Mouse (Mus musculus) mouse embryonic stem cell (cell line): ENCODE measurements around the gene Rnpepl1.

ENCODE experiments used
- in situ Hi-C, 2 experiments: fragments of 300-500 bp; cut with MboI; formaldehyde crosslinking; loops; 1 replicate in 1 of 2; 3 replicates in 1 of 2; pipeline ENCODE4 v1.14.3; 2019 to 2020; ENCODE audit warnings: low sequenced_read_pairs in 2 of 2, low pct_unique_long_range_greater_than_20kb in 1 of 2, mixed read lengths in 1 of 2; ENCODE audit not compliant: unreplicated experiment in 1 of 2

Gene Rnpepl1

DNA sequence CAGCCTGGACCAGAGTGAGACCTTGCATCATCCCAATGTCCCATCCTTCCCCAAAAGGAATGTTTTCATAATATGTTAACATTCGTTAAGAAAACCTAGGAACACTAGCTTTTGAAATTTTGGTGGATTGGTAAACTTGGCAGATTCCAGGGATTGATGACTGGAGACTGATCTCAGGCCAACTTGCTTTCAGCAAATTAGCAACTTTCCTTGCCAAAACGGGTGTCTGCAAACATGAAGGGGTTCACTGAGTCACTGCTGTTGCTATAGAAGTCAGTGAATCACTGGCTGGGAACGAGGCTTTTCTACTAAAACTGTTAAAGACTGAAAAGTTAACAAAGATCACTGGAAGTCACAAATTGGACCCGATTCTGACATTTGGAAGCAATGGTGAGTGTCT lies 7.0 kb upstream of the Rnpepl1 start:
- in situ Hi-C loops: no loop called here

DNA sequence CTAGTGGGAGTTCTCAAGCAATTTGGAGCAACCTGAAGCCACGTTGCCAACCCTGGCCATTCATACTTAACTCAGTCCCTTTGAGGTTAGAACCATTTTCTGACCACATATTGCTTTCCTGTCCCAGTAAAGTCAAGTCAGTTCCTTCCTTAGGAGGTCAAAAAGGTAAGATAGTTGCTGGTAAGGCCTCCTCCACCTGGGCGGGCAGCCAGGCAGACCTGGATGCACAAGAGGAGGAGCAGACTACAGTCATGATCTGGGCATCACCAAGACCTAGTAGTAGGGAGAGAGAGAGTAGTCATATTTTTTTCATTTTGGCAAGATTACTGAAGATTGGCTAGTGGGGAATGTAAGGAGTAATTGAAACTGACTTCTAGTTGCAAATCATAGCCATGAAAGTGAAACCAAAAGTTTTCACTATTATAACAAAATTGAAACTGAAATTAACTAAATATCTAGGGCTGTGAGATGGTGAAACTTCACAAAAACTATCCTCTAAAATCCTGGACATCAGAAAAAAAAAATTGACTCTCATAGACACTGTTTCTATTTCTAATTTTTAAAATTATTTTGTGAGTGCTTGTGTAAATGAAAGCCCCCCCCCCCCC lies 4.8 kb upstream of the Rnpepl1 start:
- in situ Hi-C loops: no loop called here

DNA sequence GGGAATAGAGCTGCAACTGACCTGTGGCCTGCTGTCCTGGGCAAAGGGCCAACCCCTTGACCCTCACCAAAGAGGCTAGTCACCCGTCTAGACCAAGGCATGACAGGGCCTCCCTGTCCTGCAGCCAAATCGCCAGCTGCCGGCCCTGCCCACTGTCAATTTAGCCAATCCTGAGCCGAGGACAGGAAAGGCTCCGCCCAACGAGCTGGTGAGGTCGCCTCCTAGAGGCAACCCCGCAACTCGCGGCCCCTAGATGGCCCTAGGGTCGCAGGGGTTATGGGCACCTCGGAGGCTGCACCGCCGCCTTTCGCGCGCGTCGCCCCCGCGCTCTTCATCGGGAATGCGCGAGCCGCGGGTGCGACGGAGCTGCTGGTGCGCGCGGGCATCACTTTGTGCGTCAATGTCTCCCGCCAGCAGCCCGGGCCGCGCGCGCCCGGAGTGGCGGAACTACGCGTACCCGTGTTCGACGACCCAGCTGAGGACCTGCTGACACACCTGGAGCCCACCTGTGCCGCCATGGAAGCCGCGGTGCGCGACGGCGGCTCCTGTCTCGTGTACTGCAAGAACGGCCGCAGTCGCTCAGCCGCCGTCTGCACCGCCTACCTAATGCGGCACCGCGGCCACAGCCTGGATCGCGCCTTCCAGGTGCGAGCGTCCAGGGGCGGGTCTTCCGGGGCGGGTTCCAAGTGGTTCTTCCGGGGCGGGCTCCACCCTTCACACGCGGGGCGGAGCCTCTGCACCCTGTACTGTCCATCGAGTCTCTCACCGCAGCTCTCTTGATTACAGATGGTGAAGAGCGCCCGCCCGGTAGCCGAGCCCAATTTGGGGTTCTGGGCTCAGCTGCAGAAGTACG lies 3.6 kb upstream of the Rnpepl1 start, which contains the start of gene Dusp28:
TSS of gene Dusp28 (plus strand) at position 203 of the 853 bp plus-strand sequence.
- in situ Hi-C loops: no loop called here

DNA sequence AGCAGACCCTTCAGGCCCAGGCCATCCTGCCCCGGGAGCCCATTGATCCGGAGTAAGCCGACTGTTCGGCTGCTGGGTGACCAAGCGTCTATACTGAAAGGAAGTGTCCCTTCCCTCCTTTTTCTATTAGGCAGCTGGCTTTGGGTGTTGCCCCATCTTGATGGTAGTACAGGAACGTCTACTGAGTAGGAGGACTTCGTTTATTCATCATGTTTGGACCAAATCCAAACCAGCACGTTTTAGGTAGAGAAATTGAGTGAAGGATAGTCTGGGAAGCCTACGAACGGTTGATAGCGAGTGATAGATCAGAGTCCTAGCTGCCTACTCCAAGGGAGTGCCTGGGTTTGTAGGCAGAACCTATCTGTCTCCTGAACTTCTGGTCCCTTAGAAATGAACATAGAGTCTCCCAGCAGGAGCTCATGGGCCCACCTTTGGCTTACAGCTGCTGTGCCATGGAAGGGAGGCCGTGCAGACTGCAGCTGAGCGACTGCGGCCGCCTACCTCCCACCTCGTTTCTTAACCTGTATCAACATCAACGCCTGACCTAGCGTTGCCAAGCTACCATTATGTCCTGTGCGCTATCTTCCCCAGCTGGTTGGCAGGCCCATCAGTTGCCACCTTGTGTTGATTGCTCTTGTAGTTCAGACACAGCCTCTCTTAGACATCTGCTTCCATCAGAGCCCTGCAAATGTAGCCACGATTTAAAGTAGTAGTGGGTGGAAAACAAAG lies 2.8 kb upstream of the Rnpepl1 start:
- in situ Hi-C loops: no loop called here

DNA sequence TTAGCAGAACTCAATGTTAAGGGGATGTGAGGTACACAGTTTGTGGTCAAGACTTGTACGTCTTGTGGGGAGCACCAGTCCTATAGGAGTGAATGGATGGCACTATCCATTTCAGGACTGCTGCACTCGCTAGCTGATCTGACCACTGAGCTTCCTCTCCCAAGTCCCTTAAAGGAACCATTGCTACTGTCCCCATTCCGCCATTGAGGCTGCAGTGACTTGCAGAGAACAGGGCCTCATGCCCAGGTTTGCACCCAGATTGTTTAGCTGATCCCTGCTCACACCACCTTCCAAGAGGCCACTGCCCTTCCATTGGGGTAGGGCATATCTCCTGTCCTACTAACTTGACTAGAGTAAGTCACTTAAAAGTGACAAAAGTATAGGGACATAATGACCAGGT lies 1.9 kb upstream of the Rnpepl1 start:
- in situ Hi-C loops: no loop called here

DNA sequence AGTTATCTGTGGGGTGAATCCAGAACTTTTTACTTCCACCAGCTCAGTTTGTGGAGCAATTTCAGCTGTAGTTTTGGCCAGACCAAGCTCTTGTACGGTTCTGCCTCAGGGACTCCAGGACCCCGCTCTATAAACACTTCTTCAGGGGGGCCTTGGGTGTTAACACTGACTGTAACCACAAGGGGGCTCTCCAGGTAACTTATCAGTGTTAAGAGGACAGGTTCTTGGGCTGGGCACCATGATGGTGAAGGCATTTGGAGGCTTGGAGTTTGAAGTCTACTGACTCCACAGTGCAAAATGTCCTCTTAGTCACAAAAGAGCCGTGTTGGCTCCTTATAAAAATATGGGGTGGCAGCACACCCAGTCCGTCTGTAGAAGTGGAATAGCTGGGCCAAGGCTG lies 1.5 kb upstream of the Rnpepl1 start:
- in situ Hi-C loops: no loop called here

DNA sequence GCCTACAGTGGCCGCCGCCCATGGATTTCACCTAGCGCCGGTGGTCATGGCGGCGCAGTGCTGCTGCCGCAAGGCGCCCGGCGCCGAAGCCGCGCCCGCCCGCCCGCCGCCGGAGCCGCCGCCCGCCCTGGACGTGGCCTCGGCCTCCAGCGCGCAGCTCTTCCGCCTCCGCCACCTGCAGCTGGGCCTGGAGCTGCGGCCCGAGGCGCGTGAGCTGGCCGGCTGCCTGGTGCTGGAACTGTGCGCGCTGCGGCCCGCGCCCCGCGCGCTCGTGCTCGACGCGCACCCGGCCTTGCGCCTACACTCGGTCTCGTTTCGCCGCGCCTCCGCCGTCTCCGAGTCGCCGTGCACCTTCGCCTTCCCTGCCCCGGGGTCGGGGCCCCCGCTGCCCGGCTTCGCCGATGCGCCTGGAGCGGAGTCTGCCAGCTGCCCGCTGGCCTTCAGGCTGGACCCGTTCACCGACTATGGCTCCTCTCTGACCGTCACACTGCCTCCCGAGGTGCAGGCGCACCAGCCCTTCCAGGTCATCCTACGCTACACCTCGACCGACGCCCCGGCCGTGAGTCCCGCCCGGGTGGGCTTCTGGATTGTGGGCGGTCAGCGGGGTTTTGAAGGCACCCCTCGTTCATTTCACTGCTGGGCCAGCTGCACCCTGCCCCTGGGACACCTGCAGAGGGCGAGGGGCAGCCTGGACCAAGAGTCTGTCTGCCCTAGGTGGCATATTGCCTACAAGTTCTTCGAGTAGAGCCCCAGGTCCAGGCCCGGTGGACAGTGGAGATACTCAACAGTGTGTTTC lies 540 bp downstream of the Rnpepl1 start:
- in situ Hi-C loops: no loop called here

DNA sequence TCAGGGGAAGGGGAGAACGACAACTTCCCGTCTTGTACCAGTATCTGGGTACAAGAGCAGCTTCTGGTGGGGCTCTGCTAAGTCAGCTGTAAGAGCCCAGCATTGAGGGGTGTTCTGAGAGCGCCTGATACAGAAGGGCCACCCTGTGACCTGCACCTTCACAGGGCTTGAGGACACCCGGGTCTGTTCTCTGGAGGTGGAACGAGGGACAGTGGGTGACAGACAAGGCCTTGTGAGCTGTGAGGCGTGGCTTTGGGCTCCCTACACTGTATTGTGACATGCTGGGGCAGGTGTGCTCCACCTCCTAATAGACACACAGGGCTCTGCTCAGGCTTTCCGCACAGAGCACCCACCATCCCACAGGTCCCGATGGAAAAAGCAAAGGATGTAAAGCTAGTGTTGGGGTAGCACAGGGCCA lies 1.1 kb downstream of the Rnpepl1 start:
- in situ Hi-C loops: no loop called here

DNA sequence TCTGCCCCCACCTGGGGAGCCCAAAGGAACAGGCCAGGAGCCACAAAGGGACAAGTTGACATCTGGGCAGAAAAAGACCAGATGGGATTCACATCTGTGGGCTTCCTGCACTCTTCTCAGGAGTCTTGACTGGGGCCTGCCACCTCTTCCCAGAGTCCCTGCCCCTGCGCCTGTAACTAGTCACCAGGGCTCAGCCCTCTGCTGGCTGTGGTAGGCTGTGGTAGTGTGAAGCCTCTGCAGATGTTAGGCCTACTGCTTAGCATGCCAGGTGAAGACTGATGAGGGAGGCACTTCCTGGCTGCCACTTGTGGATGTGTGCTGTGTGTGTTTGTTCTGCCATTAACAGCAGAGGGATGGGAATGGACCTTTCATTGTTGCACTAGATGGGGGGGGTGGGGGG lies 1.7 kb downstream of the Rnpepl1 start:
- in situ Hi-C loops: no loop called here

DNA sequence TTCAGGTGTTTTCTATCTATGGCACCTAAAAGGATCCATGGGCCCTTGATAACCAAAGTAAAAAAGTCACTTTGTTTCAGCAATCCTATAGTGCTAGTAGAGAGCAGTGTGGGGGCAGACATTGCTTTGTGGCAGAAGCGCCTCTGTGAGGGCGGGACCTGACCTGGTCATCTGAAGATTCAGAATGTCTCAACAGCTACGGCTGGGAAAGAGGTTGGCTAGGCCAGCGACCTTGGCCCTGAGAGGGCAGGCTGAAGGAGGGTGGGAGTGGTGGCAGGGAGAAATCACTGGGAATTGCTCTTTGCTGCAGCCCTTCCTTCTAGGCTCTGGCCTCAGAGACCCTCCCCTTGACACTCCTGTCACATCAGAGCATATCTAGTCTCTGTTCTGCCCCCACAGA lies 3.7 kb downstream of the Rnpepl1 start:
- in situ Hi-C loops: no loop called here

DNA sequence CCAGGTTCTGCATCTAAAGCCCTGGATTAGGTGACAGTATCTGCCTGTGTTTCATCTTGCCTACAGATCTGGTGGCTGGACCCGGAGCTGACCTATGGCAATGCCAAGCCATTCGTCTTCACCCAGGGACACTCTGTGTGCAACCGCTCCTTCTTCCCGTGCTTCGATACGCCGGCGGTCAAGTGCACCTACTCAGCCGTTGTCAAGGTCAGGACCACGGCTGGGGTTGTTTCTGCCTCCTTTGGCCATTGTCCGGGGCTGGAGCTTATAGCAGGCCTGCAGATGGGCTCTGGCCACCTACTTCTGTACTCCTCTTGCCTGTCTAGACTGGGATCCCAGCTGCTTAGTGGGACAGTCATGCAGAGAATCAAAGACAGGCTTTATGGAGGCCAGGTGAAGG lies 4.4 kb downstream of the Rnpepl1 start:
- in situ Hi-C loops: no loop called here

DNA sequence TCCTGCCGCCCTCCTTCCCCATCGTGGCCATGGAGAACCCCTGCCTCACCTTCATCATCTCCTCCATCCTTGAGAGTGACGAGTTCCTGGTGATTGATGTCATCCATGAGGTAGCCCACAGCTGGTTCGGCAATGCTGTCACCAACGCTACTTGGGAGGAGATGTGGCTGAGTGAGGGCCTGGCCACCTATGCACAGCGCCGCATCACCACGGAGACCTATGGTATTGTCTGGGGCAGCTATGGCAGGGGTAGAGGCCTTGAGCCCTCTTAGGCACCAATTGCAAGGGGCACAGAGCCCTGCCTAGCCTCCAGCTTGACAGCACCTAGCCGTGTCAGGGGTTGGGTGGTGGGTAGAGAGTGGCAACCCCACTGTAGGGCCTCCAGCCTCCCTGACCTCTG lies 6.1 kb downstream of the Rnpepl1 start:
- in situ Hi-C loops: no loop called here

DNA sequence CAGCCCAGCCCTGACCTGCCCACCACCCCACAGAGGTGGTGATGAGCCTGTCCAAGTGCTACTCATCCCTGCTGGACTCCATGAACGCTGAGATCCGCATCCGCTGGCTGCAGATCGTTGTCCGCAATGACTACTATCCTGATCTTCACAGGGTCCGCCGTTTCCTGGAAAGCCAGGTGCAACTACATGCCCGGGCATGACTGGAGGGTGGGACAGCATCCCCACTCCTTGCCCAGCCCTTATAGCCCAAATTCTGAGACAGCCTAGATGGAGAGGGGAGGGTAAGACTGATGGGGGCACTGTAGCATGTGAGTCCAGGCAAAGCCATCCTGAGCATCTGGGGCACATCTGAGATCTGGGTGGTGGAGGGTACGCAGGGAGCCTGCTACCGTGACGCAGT lies 8.6 kb downstream of the Rnpepl1 start:
- in situ Hi-C loops: no loop called here

DNA sequence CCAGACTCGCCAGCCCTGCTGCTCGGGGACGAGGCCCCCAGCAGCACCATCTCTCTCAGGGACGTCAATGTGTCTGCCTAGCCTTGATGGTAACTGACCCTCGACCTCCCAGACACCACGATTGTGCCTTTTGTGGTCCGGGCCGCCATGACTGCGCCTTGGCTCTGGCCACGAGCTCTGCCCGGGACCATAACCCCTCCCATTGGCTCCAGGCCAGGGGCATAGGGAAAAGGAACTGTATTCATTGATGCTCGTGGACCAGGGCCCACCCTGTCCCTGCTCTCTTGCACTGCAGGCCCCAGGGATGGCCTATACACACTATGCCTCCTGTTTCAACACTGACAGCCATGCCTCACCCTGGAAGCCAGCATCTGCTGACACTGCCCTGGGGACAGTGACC lies 9.2 kb downstream of the Rnpepl1 start:
- in situ Hi-C loops: no loop called here

DNA sequence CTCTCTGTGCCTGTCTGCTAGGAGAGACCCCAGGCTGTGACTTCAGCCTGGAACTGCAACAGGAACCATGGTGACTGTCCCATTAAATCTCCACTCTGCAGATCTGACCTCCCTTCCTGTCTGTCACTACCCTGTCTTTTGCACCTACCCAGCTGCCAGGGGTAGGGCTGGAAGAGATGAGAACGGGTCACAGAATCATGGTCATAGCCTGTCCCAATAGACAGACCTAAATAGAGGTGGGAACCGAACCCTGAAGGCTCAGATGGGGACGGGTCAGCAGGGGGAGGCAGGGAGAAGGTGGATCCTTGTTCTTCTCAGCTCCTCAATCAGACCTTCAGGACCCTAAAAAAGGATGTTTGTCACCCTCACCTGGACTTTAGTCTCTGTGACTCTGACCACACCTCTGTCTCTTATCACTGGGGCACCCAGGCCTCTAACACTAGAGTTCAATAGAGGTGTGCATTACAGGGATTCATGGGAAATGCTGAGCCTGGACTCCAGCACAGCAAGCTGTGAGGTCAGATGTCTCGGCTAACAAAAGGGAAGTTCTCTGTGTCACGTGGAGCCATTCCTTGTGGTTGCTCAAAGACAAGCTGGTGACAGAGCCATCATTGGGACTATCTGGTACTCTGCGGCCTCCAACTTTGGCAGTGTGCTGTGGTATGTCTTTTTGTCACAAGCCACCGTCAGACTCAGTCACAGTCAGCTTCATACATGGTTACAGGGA lies 10.1 kb downstream of the Rnpepl1 start:
- in situ Hi-C loops: no loop called here

DNA sequence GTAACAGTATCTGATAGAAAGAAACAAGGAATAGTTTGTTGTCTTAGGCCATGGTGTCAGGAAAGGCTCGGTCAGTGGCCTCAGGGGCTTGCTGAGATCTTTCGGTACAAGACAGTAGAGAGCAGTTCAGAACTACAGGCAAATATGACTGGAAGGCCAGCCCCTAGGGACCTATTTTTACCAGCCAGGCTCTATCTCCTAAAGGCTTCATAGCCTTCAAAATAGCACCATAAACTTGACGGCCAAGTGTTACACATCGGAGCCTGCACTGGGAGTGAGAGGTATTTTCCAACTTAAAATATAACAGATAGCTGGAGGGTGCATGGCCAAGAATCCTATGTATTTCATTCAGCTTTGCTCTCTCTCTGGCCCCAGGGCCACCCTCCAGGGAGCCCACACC lies 10.9 kb downstream of the Rnpepl1 start:
- in situ Hi-C loops: no loop called here

DNA sequence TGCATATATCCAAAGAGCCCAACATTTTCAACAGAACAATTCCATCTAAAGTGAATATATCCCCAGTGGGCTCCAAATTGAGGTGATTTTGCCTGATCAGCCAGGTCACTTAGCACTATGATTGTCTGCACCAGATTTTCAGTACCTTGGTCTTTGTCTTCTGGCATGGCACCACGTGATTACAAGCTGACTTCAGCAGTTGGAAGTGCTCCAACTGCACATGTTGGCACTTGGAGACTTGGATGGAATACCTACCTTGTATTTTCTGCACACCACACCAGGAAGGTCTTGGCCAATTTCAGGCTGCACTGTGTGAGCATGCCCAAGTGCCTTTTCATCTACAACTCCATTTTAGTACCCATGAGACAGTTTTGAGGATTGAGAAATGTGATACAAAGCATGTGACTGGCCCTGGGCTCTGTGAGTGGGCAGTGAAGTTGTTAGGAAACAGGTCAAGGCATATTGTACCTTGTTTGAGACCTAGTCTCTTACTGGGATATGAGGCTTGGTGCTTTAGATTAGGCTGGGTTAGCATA lies 19.7 kb downstream of the Rnpepl1 start:
- in situ Hi-C loops: no loop called here

DNA sequence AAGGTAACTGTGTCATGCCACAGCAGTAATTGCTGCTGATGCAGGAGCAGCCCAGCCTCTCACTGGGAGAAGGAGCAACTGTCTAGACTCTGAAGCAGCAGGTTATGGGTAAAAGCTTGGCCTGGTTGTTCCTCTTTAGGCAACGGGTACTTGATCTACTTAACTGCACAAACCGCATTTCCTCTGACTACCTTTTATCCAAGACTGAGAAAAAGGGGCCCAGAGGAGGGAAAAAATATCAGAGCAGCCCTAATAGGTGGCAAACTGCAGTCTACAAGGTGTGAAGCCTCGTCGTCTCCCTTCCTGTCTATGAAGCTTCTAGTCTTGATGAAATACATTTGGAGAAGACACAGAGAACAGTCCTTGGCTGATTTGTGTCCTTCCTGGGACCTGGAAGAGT lies 23.0 kb downstream of the Rnpepl1 start:
- in situ Hi-C loops: no loop called here
